Mouse (Mus musculus) urinary bladder, postnatal 4 days (tissue): ENCODE data around the gene Gsc2.
"Not testable (repeated sequence)": the region's sequence is repeated elsewhere in the genome, so short reads cannot be mapped to it uniquely, and the experiment has no call there.

Source experiments
- DNase-seq, 2 experiments: peaks; one replicate each; pipeline ENCODE4 v3.0.0; 2021 to 2022; ENCODE audit warnings: low spot score in 2 of 2

Gsc2 gene

GRCm38 (mm10) chr16:17914307-17915249, at the start of gene Gsc2:
Gsc2 (minus strand) TSS chr16:17915059.
- no peak for DNase-seq

GRCm38 (mm10) chr16:17962091-17962490, 47.2 kb upstream of the Gsc2 start:
- no peak for DNase-seq

- not testable (repeated sequence) for DNase-seq
These were observed 41.3 kb upstream of the Gsc2 start for GRCm38 (mm10) chr16:17956052-17956638.

GRCm38 (mm10) chr16:17951618-17952017, 36.8 kb upstream of the Gsc2 start:
- no peak for DNase-seq

- DNase-seq, result no peak
These were observed 35.2 kb upstream of the Gsc2 start for GRCm38 (mm10) chr16:17950068-17950467.

- no peak for DNase-seq
These were observed 34.6 kb upstream of the Gsc2 start for GRCm38 (mm10) chr16:17949421-17949877.

- DNase-seq, result no peak
These were observed 30.4 kb upstream of the Gsc2 start for GRCm38 (mm10) chr16:17945081-17945831.

GRCm38 (mm10) chr16:17943466-17943865, 28.6 kb upstream of the Gsc2 start:
- no peak for DNase-seq

GRCm38 (mm10) chr16:17939255-17939751, 24.4 kb upstream of the Gsc2 start:
- DNase-seq, result no peak

- peak; percentile 48 to 67 for DNase-seq
These were observed 24.0 kb upstream of the Gsc2 start for GRCm38 (mm10) chr16:17938821-17939220.

GRCm38 (mm10) chr16:17938187-17938586, 23.3 kb upstream of the Gsc2 start:
- no peak for DNase-seq

- DNase-seq, result no peak
These were observed 21.9 kb upstream of the Gsc2 start for GRCm38 (mm10) chr16:17936776-17937175.

GRCm38 (mm10) chr16:17934445-17934910, 19.6 kb upstream of the Gsc2 start:
- no peak for DNase-seq

- no peak for DNase-seq
These were observed 19.0 kb upstream of the Gsc2 start for GRCm38 (mm10) chr16:17933594-17934444.

GRCm38 (mm10) chr16:17931906-17932460, 17.1 kb upstream of the Gsc2 start:
- DNase-seq, result no peak

- no peak for DNase-seq
These were observed 14.8 kb upstream of the Gsc2 start for GRCm38 (mm10) chr16:17929631-17930030.

GRCm38 (mm10) chr16:17929211-17929610, 14.4 kb upstream of the Gsc2 start:
- no peak for DNase-seq

GRCm38 (mm10) chr16:17928627-17929104, 13.8 kb upstream of the Gsc2 start:
- peak; percentile 78 to 80 for DNase-seq

- peak; percentile 70 to 75 for DNase-seq
These were observed 13.3 kb upstream of the Gsc2 start, which contains the start of gene Slc25a1 for GRCm38 (mm10) chr16:17928087-17928580. Slc25a1 (minus strand) TSS chr16:17928219.
